Mouse (Mus musculus): Measurements from ENCODE around the gene Itgb1.
A peak's percentile ranks its signal among the peaks of the same experiment; 100 is the strongest.

The Itgb1 gene

DNA sequence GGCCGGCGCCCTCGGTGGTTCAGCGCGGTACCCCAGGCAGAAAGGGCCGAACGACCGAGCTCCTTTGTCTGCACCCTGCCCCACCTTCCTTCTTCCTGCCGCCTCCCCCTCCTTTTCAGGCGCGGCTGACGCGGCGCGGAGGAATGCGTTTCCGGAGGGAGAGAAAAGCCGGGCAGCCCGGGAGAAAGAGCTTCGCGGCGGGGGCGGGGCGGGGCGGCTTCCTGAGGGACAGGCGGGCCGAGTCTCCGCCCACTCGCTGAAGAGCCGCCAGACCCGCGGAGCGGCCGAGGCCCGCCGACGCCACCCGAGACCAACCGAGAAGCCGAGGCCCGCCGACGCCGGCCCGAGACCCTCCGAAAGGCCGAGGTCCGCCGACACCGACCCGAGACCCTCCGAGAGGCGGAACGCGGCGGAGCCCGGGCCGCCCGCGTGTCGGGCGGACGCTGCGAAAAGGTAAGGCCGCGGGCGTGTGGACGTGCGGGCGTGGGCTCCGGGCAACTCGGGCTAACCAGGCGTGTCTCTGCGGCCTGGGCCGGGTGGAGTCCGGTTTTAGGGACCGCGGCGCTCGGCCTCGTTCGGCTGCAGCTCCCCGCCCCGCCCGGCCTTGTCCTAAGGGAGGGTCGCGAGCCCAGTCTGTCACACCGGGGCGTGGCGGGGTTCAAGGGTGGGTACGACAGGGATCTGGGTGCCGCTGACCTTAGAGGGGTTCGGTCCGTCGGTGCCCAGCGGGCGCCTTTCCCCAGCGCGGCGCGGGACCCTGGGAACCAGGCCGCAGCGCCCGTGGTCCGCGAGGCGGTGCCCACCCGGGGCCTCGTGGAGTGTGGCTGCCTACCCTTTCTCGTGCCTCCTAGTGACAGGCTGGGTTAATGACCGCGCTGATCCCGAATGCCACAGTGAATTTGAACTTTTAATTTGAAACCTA lies at the start of gene Itgb1:
Itgb1 (plus strand) TSS at position 148 of the 922 bp plus-strand sequence.
- DNase-seq (ENCODE audit: inconsistent age in 2 of 2, low spot score in 1 of 2), result peak; percentile 96 to 99

DNA sequence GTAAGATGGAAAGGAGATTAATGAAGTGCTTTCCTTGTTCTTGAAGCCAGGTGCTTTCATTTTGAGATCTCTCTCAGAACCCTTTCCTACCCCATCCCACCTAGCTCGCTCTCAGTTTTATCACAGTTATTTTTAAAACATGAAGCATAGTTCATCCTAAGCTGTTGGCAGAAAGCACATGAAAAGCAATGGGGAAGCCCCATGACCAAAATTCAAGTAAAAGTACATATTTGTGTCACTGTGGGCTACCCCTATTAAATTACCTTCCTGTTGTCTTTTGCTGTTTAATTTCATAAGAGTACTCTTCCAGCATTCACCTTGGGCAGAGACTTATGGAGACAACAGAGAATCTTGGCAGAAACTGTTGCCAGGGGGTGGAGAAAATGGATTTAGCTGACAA lies 42.4 kb upstream of the Itgb1 start:
- no peak for DNase-seq (ENCODE audit: inconsistent age in 2 of 2, low spot score in 1 of 2)

- peak in 1 of 2 experiments; percentile 15 for DNase-seq (ENCODE audit: inconsistent age in 2 of 2, low spot score in 1 of 2)
These were observed 40.0 kb upstream of the Itgb1 start for GRCm38 (mm10) chr8:128645452-128645851.

DNA sequence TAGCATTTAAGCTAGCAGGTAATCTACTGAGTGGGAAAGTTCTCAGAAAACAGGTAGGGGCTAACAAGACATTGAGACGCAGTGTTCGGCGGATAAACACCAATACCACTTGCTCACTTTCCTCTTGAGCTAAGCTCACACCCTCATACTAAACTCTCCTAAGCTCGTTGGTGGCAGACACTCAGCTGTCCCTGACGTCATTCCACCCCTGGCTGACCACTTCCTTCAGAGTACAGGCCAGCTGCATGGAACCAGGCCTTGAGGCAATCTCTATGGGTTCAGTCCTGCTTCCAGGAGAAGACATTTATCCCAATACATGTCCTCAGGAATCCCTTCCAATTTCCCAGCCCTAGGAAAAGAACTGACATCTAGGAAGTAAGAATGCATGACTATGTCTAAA lies 39.0 kb upstream of the Itgb1 start:
- no peak for DNase-seq (ENCODE audit: inconsistent age in 2 of 2, low spot score in 1 of 2)

DNA sequence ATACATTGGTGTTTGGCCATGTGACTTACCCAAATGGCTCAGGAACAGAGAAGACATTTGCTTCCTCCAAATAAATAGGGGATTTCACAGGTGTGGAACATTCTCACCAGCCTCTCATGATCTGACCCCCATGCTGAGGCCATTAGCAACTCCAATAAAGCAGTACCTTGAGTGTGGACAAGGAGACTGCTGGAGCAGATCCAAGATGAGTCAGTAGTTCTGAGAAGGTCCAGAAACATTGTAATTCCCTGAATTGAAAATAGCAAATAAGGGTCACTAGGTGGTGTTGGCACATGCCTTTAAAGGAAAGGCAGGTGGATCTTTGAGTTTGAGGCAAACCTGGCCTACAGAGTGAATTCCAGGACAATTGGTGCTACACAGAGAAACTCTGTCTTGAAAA lies 37.4 kb upstream of the Itgb1 start:
- DNase-seq (ENCODE audit: inconsistent age in 2 of 2, low spot score in 1 of 2), result peak; percentile 31 to 93

DNA sequence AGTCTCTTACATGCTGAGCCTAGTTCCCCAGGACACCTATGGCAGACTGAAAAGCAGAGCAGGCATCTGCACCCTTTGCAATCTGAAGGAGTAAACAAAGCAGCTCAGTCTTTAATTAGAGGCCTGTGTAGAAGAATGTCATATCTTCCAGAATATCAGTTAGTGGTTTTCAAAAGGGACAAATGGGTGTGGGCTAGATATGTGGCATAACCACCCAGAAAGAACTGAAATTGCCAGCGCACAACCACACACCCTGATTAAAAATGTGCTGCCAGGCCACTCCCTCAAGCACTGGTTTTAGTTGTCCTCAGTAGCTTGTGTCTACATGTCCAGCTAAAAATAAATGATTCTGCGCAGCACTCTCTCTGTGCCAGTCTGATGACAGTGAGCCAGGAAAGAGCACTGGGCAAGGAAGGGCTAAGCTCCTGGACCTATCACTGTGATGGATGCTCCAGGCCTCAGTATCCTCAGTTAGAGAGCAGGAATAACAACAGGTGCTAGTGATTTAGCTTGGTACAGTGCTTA lies 35.1 kb upstream of the Itgb1 start:
- peak in 1 of 2 experiments; percentile 18 for DNase-seq (ENCODE audit: inconsistent age in 2 of 2, low spot score in 1 of 2)

GRCm38 (mm10) chr8:128652399-128653109 lies 32.9 kb upstream of the Itgb1 start:
- peak in 1 of 2 experiments; percentile 86 for DNase-seq (ENCODE audit: inconsistent age in 2 of 2, low spot score in 1 of 2)

- peak in 1 of 2 experiments; percentile 71 for DNase-seq (ENCODE audit: inconsistent age in 2 of 2, low spot score in 1 of 2)
These were observed 31.7 kb upstream of the Itgb1 start for GRCm38 (mm10) chr8:128653642-128654364.

DNA sequence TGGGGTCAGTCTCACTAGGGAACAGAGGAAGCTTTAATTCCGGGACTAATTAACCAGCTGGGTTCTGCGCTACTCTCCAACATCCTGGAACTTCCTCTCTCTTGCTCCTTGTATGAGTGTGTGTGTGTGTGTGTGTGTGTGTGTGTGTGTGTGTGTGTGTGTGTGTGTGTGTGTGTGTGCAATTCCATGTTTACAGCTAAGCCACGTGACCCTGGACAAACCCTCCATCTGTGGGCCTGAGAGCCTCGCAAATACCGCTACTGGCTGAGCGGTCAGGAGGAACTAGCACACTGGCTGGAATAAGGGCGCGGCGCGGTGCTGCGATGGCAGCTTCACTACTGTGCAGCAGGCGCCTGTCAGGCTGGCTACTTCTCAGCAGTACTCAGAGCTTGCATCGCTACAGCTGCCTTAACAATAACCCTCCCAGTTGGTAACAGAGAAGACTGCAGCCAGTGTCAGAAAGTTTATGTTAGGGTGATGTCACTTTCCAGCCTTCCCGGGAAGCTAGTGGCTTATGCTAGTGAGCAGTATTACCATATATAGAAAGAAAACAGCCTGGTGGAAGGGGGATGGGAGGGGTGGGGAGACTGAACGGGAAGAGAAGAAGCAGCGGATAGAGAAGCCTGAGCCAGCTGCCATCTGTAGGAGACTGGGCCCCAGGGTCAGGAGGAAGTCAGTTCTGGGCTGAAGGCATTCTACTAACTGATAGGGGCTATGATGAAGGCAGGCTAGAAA lies 30.9 kb upstream of the Itgb1 start:
- peak; percentile 73 to 89 for DNase-seq (ENCODE audit: inconsistent age in 2 of 2, low spot score in 1 of 2)

DNA sequence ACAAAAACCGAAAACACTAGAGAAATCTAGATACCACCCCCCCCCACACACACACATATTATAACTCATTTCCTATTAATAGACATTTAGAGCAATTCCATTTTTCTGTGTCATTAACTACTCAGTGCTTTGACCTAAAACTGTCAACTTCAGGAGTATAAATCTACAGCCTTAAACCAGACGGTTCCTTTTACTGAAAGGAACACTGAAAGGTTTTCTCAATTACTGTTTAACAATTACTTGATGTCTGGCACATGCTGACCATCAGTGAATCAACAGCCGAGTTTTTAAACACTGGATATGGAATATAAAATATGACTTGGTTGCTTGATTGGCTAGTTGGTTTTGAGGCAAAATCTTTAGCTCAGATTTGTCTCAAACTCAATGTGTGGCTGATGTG lies 23.3 kb upstream of the Itgb1 start:
- DNase-seq (ENCODE audit: inconsistent age in 2 of 2, low spot score in 1 of 2), result peak in 1 of 2 experiments; percentile 57

GRCm38 (mm10) chr8:128662696-128663095 lies 22.8 kb upstream of the Itgb1 start:
- no peak for DNase-seq (ENCODE audit: inconsistent age in 2 of 2, low spot score in 1 of 2)

DNA sequence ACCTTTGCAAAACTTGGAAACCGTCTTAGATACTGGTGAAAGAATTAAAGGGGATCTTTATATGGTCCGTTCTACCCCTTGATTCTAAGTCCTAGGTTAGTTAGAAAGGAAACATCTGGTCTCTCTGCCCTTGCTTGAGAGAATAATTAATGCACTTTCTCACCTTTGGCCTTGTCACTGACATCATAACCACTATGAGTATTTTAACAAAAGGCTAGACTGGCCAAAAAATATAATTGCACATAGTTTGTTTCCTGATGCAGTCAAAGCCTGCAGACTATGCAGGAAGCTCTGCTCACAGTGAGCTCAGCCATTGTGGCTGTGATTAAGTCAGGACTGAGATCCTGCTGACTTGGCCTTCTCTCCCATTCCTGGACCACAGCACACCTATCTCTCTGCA lies 22.3 kb upstream of the Itgb1 start:
- DNase-seq (ENCODE audit: inconsistent age in 2 of 2, low spot score in 1 of 2), result no peak

GRCm38 (mm10) chr8:128666576-128667263 lies 18.7 kb upstream of the Itgb1 start:
- peak in 1 of 2 experiments; percentile 34 for DNase-seq (ENCODE audit: inconsistent age in 2 of 2, low spot score in 1 of 2)

DNA sequence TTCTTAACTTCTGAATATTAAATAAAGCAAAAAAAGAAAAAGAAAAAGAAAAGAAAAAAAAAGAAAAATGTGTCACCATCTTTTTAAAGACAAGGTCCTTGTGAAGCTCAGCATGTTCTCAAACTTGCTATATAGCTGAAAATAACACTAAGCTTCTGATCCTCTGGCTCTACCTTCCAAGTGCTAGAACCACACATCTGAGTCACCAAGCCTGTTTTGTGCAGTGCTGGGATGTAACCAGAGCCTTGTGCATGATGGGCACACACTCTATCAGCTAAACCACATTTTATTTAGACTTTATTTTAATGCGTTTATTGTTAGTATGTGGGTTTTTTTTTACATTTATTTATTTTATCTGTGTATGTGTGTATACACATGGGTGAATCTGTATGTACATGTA lies 13.6 kb upstream of the Itgb1 start:
- DNase-seq (ENCODE audit: inconsistent age in 2 of 2, low spot score in 1 of 2), result no peak

GRCm38 (mm10) chr8:128672441-128672840 lies 13.0 kb upstream of the Itgb1 start:
- no peak for DNase-seq (ENCODE audit: inconsistent age in 2 of 2, low spot score in 1 of 2)

DNA sequence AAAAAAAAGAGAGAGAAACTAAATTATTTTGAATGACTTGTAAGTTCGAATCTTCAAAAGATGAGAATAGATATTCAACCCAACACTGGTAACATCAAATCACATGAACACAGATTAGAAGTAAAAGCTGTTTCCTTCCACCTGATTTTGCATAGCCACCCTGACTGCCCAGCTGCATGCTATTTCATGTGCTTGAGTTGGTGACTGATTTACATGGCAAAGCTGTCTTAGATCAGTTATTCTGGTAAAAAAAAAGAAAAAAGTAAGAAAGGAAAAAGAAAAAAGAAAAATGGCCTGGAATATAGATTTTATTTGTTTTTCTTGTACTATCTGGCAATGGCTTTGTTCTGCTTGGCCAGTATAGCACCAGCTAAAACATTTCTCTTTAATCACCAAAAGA lies 12.5 kb upstream of the Itgb1 start:
- DNase-seq (ENCODE audit: inconsistent age in 2 of 2, low spot score in 1 of 2), result no peak

DNA sequence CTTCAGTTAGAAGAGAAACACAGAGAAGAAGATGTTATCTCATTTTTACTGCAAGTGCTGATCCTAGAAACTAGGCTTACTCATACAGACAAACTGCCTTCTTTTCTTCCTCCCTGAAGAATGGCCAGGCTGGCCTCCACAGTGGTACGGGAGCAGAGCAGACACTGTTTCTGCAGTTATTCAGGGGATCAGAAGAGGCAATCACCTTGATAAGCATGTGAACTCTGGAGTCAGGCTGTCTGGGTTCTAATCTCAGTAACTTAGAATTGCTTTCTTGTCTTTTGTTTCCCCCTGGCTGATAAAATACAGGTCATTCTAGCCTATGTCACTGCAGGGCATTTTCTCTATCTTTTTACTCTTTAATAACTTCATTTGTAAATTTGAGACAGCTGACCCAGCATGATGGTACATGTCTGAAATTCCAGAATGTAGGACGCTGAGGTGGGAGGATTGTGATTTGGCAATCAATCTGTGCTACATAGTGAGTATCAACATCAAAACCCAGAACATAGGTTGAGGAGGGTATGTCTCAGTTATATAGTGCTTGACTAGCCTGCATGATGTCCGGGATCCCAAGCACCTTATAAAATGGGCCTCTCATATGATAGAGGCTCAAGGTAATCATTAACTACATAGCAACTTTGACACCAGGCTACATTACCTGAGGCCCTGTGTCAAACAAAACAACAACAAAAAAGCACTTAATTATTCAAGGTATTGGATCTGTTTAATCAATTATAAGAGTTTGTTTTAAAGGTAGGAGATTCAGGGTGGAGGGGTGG lies 9.4 kb upstream of the Itgb1 start:
- no peak for DNase-seq (ENCODE audit: inconsistent age in 2 of 2, low spot score in 1 of 2)

- DNase-seq (ENCODE audit: inconsistent age in 2 of 2, low spot score in 1 of 2), result no peak
These were observed 5.5 kb upstream of the Itgb1 start for GRCm38 (mm10) chr8:128679909-128680308.

Measured in adrenal gland, adult (tissue).